Mouse (Mus musculus): Measurements from ENCODE around the gene Fam204a.

DNA sequence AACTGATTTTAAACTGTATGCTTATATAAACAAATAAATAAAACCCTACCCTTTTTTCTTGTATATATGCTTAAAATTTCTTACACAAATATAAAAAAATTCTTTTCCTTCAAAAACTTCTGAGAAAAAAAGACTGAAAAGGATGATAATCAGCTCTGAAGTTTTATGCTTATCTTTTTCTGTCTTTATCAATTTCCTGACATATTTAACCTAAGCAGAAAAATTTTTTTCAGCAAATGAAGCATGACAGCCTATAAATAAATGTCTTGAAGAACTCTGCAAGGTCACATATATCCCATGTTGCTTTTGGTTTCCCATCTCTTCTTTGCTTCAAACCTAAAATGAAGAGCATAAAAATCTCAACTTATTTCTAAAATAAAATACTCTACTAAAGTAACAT lies 27.3 kb downstream of the Fam204a start:
- TF ChIP-seq CTCF (conservative IDR thresholded peaks at IDR 0.05; ENCODE audit: low read length) (no peak), POU5F1 (IDR thresholded peaks at IDR 0.05; ENCODE audit: borderline replicate concordance, low read length) (no peak), NANOG (IDR thresholded peaks at IDR 0.05; ENCODE audit: borderline replicate concordance, low read length) (no peak)
